Mouse (Mus musculus) liver, adult 2 months (tissue): ENCODE measurements around the gene Tpx2. TPM values are rescaled to one million over a fixed set of nuclear protein-coding genes. Genes with fewer than 3 reads are reported as not detected.

Experiments used
- DNase-seq: peaks from one replicate; pipeline ENCODE4 v3.0.0-alpha.2; 2011; ENCODE audit warnings: low read depth, low spot score; ENCODE audit errors: extremely low read depth
- H3K27ac ChIP-seq: fragments of 200-500 bp; replicated peaks from 2 replicates; pipeline ENCODE4 v1.5.1; 2012; ENCODE audit warnings: low read depth, mild to moderate bottlenecking, control low read depth, inconsistent platforms, low read length; ENCODE audit not compliant: insufficient read depth
- H3K27me3 ChIP-seq: fragments of 200-500 bp; 2 replicates; pipeline ENCODE4 v1.6.1; 2012; ENCODE audit warnings: mild to moderate bottlenecking, moderate library complexity, low read length, inconsistent platforms; ENCODE audit not compliant: control insufficient read depth, insufficient read depth
- H3K36me3 ChIP-seq: fragments of 200-500 bp; 2 replicates; pipeline ENCODE4 v1.6.1; 2012; ENCODE audit warnings: low read length, inconsistent platforms; ENCODE audit not compliant: control insufficient read depth, insufficient read depth
- H3K4me1 ChIP-seq: fragments of 200-500 bp; 2 replicates; pipeline ENCODE4 v1.6.1; 2011; ENCODE audit warnings: low read length; ENCODE audit not compliant: control insufficient read depth, insufficient read depth
- H3K4me3 ChIP-seq: fragments of 200-500 bp; 2 replicates; pipeline ENCODE4 v1.5.1; 2011; ENCODE audit warnings: low read depth, mild to moderate bottlenecking, control low read depth, low read length, moderate library complexity; ENCODE audit not compliant: insufficient read depth
- H3K79me2 ChIP-seq: fragments of 200-500 bp; 2 replicates; pipeline ENCODE4 v1.6.1; 2012; ENCODE audit warnings: inconsistent platforms, mild to moderate bottlenecking, low read length, moderate library complexity; ENCODE audit not compliant: control insufficient read depth, insufficient read depth
- H3K9ac ChIP-seq: fragments of 200-500 bp; 2 replicates; pipeline ENCODE4 v1.6.1; 2012; ENCODE audit warnings: low read depth, mild to moderate bottlenecking, control low read depth, inconsistent platforms, low read length
- CTCF ChIP-seq: fragments of 200-500 bp; IDR thresholded peaks from 2 replicates; pipeline ENCODE4 v1.5.1; 2011; ENCODE audit warnings: low read depth, low read length, control low read depth
- POLR2A ChIP-seq: fragments of 200-500 bp; IDR thresholded peaks from 2 replicates; pipeline ENCODE4 v1.6.1; 2011; ENCODE audit warnings: low read length, control low read depth; ENCODE audit not compliant: insufficient read depth; ENCODE audit errors: extremely low read depth
- WGBS: fragments of 180-500 bp; shearing (Covaris S2); methylation state at CpG from one replicate; pipeline ENCODE4 v1.1.7; 2018; 5-methylcytosine and 5-hydroxymethylcytosine counted together
- polyA plus RNA-seq: library from polyadenylated mRNA; depleted of rRNA; stranded (reverse); fragments of >200 nt; gene quantifications from 2 replicates; pipeline ENCODE4 v1.2.3, GENCODE M21; 2012
- total RNA-seq: library from RNA; depleted of rRNA; stranded (reverse); fragments of >200 nt; gene quantifications from 2 replicates; pipeline ENCODE4 v1.2.3, GENCODE M21; 2014

Tpx2 gene
- total and polyA plus RNA-seq, 2 experiments: 0.04 to 0.18 TPM

DNA sequence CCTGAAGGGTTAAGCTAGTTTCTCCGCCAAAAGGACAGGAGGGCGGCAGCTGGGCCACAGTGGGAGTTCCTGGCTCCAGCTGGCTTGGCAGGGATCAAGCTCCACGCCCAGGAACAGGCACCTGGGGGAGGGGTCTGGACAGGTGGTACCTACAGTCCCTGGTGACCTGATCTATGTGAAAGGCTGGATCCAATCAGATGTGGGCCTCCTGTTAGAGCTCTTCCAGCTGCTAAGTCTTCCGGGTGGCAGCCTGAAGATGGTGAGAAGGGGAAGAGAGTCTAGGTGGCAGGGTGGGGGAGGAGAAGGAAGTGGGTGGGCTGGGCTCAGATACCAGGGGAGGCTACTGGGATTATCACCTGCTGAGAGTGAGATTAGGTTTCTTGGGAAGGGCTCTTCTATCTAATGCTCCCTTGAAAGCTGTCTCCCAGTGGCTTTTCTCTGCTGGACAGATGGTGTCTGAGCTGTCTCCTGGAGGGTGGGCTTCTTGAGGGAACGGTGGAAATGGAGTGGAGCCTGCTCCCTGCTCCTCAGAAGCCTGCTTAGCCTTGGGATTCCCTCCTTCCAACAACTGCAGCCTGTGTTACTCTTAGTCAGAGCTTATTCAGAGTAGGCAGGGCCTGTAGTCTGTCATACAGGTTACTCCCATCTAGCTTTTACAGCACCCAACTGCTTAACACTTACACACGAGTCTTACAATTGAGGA lies 43.2 kb upstream of the Tpx2 start:
- TF ChIP-seq CTCF (no peak), POLR2A (no peak)
- Histone ChIP-seq H3K27me3 (no peaks in the 10 kb centered on the region), H3K36me3 (no peaks in the 10 kb centered on the region), H3K27ac (peak overlapping the region; percentile 66), H3K9ac (no peak overlapping the region), H3K4me1 (peaks cover 33% of the 10 kb centered on the region), H3K79me2 (peaks cover 28% of the 10 kb centered on the region; the same call in 1 of the 2 replicates), H3K4me3 (no peak overlapping the region)
- 18% methylated on average over 6 of the region's 6 CpGs for WGBS
- DNase-seq: peak; percentile 57

DNA sequence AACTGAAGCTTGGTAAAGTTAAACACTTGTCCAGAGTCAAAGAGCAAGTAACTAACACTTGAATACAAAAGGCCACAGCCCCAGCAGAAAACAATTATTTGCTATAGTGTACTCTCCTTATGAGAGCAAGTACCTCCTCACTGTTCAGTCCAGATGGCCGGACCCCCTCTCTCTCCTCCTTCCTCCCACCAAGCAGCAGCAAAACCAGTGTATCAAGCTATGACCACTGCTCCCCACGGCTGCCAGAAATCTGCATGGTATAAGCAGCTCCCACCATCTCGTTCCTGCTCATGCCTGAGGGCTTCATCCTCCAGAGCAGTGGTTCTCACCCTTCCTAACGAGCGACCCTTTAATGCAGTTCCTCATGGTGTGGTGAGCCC lies 42.7 kb upstream of the Tpx2 start:
- Histone ChIP-seq H3K36me3 (no peaks in the 10 kb centered on the region), H3K4me1 (peaks cover 33% of the 10 kb centered on the region), H3K4me3 (no peak overlapping the region), H3K79me2 (peaks cover 27% of the 10 kb centered on the region; the same call in 1 of the 2 replicates), H3K9ac (no peak overlapping the region; the same call in 1 of the 2 replicates), H3K27ac (peak overlapping the region; percentile 61), H3K27me3 (no peaks in the 10 kb centered on the region)
- WGBS: 81% methylated on average over 5 of the region's 5 CpGs
- no peak for DNase-seq
- no peak for TF ChIP-seq POLR2A
- TF ChIP-seq CTCF: no peak

DNA sequence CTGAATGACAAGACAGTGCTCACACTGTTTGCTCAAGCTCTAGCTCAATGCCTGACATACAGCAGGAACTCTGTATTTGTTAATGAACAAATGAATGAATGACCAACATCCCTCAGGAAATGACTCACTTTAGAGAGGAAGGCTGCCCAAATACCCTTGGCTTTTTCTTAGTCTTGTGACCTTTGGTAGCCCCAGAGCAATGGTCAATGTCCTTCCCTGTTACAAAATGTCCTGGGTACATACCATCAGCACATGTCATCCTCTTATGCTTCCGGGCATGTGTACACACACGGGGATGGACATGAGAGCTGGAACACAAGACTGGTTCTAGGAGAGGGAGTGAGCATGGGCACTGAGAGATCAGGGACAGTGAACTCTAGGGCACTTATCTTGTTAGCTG lies 41.7 kb upstream of the Tpx2 start:
- H3K79me2 ChIP-seq: peaks cover 31% of the 10 kb centered on the region; the same call in 1 of the 2 replicates
- WGBS: 0% methylated on average over 2 of the region's 2 CpGs
- DNase-seq: peak; percentile 93
- H3K27me3 ChIP-seq: no peaks in the 10 kb centered on the region
- peaks cover 35% of the 10 kb centered on the region for H3K4me1 ChIP-seq
- no peak for TF ChIP-seq CTCF
- TF ChIP-seq POLR2A: no peak
- no peak overlapping the region for H3K4me3 ChIP-seq
- peak overlapping the region; percentile 84 for H3K27ac ChIP-seq
- H3K9ac ChIP-seq: no peak overlapping the region
- H3K36me3 ChIP-seq: no peaks in the 10 kb centered on the region

DNA sequence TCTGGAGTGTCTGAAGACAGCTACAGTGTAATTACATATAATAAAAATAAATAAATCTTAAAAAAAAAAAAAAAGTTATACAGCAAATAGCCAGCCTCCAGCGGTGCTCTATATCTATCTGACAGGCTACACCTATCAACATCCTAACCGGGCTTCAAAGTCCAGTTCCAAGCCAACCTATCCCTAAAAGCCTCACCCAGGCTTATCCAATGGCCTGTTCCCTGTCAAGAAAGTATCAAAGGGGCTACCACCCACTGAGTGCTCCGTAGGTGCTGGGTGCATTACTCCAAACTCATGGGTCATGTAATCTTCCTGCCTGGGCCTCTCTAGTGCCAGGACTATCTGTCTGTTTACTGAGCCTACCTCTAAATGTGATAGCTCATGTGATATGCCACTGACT lies 39.6 kb upstream of the Tpx2 start:
- no peak overlapping the region for H3K9ac ChIP-seq
- H3K4me3 ChIP-seq: no peak overlapping the region
- peak; percentile 55 for DNase-seq
- no peaks in the 10 kb centered on the region for H3K36me3 ChIP-seq
- H3K27me3 ChIP-seq: no peaks in the 10 kb centered on the region
- H3K79me2 ChIP-seq: peaks cover 31% of the 10 kb centered on the region
- peak overlapping the region; percentile 44; the same call in 1 of the 2 replicates for H3K27ac ChIP-seq
- TF ChIP-seq POLR2A: no peak
- TF ChIP-seq CTCF: no peak
- H3K4me1 ChIP-seq: peaks cover 42% of the 10 kb centered on the region
- 32% methylated on average over 3 of the region's 3 CpGs for whole genome bisulfite sequencing

DNA sequence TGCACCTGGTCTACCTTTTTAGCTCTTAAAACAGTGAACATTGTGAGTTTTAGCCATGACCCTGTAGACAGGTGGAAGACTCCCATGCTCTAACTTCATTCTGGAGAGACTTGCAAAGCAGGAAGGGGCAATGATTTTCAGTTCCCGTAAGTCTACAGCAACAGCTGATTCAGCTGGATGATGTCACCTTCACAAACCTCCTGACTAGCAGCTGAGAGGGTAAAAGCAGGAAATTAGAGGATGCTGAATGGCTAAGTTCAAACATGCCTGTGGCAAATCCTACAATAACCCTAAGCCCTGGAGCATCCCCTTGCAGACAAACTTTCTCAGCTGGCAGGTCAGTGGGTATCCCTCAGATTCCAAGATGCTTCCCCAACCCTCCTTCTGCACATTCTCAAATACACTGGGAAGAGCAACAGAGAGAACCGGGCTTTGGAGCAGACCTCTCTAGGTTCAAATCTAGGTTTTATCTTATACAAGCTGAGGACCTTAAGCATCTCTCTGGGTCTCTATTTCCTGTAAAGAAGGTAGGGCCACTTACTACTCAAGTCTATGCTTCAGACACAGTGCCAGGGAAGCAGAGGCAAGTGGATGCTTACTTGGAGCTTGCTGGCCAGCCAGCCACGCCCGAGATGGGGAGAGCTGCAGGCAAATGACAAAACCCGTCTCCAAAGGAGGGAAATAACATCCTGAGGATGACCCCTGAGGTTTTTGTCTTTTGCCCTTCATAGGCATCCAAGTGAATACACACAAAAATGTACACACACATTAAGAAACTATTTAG lies 37.4 kb upstream of the Tpx2 start:
- no peaks in the 10 kb centered on the region for H3K36me3 ChIP-seq
- H3K27ac ChIP-seq: peak overlapping the region; percentile 27; the same call in 1 of the 2 replicates
- no peak overlapping the region for H3K4me3 ChIP-seq
- TF ChIP-seq CTCF (no peak), POLR2A (no peak)
- WGBS: 76% methylated on average over 5 of the region's 5 CpGs
- H3K9ac ChIP-seq: no peak overlapping the region
- H3K4me1 ChIP-seq: peaks cover 36% of the 10 kb centered on the region
- DNase-seq: peak; percentile 57
- no peaks in the 10 kb centered on the region for H3K27me3 ChIP-seq
- peaks cover 32% of the 10 kb centered on the region for H3K79me2 ChIP-seq
